Mouse (Mus musculus): ENCODE results near the gene 4933411K16Rik.

GRCm38 (mm10) chr19:42005616-42006015 lies 46.4 kb upstream of the 4933411K16Rik start:
- TF ChIP-seq POLR2A (IDR thresholded peaks at IDR 0.05; ENCODE audit: low read depth, low read length), result no peak
- TF ChIP-seq CTCF (IDR thresholded peaks at IDR 0.05; ENCODE audit: borderline replicate concordance, insufficient read depth, low read length), result no peak

Measured in embryonic fibroblast, embryonic 13.5 days (primary cell).